Mouse (Mus musculus) bone marrow macrophage, adult 2 months (primary cell): Measurements from ENCODE around the gene Abhd12b.

Experiments used
- CTCF ChIP-seq: IDR thresholded peaks from 2 replicates; pipeline ENCODE4 v1.5.1; 2012; ENCODE audit warnings: low read depth, mild to moderate bottlenecking, low read length, moderate library complexity
- POLR2A ChIP-seq: IDR thresholded peaks from 2 replicates; pipeline ENCODE4 v1.6.1; 2012; ENCODE audit warnings: mild to moderate bottlenecking, low read depth, low read length, borderline replicate concordance

GRCm38 (mm10) chr12:70208214-70208613, 54.3 kb downstream of the Abhd12b start:
- no peak for TF ChIP-seq POLR2A
- no peak for TF ChIP-seq CTCF
